Mouse (Mus musculus) spleen, postnatal 4 days (tissue): Measurements from ENCODE around the gene Pter.

Experiments used
- DNase-seq, 2 experiments: peaks; one replicate each; pipeline ENCODE4 v3.0.0; 2022; ENCODE audit warnings: low spot score in 2 of 2

The Pter gene

GRCm38 (mm10) chr2:13009261-13009972, 85.6 kb downstream of the Pter start:
- DNase-seq: no peak

- DNase-seq: peak in 1 of 2 experiments; percentile 60
Measured at GRCm38 (mm10) chr2:13010030-13010459, 86.2 kb downstream of the Pter start.

- DNase-seq: peak in 1 of 2 experiments; percentile 63
Measured at GRCm38 (mm10) chr2:13010460-13011341, 86.9 kb downstream of the Pter start.

GRCm38 (mm10) chr2:13011472-13011871, 87.6 kb downstream of the Pter start, which contains the start of gene C1ql3:
Gene C1ql3 (minus strand): TSS chr2:13011806.
- no peak for DNase-seq

GRCm38 (mm10) chr2:13011973-13012372, 88.1 kb downstream of the Pter start:
- no peak for DNase-seq

- DNase-seq: no peak
Measured at GRCm38 (mm10) chr2:13018382-13018781, 94.5 kb downstream of the Pter start.

GRCm38 (mm10) chr2:13018861-13019260, 95.0 kb downstream of the Pter start:
- no peak for DNase-seq

- DNase-seq: no peak
Measured at GRCm38 (mm10) chr2:13038772-13039171, 114.9 kb downstream of the Pter start.

- DNase-seq: no peak
Measured at GRCm38 (mm10) chr2:13039785-13040184, 115.9 kb downstream of the Pter start.

GRCm38 (mm10) chr2:13044555-13044954, 120.7 kb downstream of the Pter start:
- no peak for DNase-seq

GRCm38 (mm10) chr2:13048649-13049048, 124.8 kb downstream of the Pter start:
- no peak for DNase-seq
